Mouse (Mus musculus) CH12.LX (cell line): ENCODE data around the gene Nlrp10. TPM values are rescaled to one million over a fixed set of nuclear protein-coding genes. Genes with fewer than 3 reads are reported as not detected.

Experiments used
- DNase-seq: peaks from one replicate; pipeline ENCODE4 v3.0.0-alpha.2; 2013; ENCODE audit errors: extremely low read depth
- H3K27ac ChIP-seq: 2 replicates; pipeline ENCODE4 v1.5.1; 2012; ENCODE audit warnings: low read depth, mild to moderate bottlenecking, control low read depth, moderate library complexity; ENCODE audit not compliant: insufficient read depth
- H3K27me3 ChIP-seq: replicated peaks from 2 replicates; pipeline ENCODE3; 2012; ENCODE audit warnings: inconsistent platforms
- H3K36me3 ChIP-seq, 2 experiments: replicated peaks in 1 of 2; 2 replicates each; pipeline versions ENCODE3 to v1.6.1; 2012; ENCODE audit warnings: inconsistent platforms in 1 of 2, low read length in 1 of 2, mild to moderate bottlenecking in 1 of 2, mixed read lengths in 1 of 2, moderate library complexity in 1 of 2; ENCODE audit not compliant: control insufficient read depth in 1 of 2, insufficient read depth in 1 of 2
- H3K4me1 ChIP-seq, 2 experiments: 2 replicates each; pipeline ENCODE4 v1.6.1; 2012; ENCODE audit warnings: inconsistent platforms in 1 of 2, moderate library complexity in 1 of 2; ENCODE audit not compliant: insufficient read depth in 2 of 2, control insufficient read depth in 1 of 2
- H3K4me2 ChIP-seq: 2 replicates; pipeline ENCODE4 v1.6.1; 2012; ENCODE audit warnings: low read depth, mild to moderate bottlenecking, control low read depth; ENCODE audit not compliant: poor library complexity, insufficient read depth, severe bottlenecking
- H3K4me3 ChIP-seq, 3 experiments: fragments of 150-350 bp in 1 of 3; sonication (generic) in 1 of 3; replicated peaks in 1 of 3; 2 replicates each; pipeline versions ENCODE3 to v1.5.1; 2011 to 2012; ENCODE audit warnings: low read depth in 2 of 3, low read length in 2 of 3, mild to moderate bottlenecking in 2 of 3, moderate library complexity in 2 of 3, control low read depth in 1 of 3, improper control_type of control experiment in 1 of 3, inconsistent platforms in 1 of 3, mixed read lengths in 1 of 3; ENCODE audit not compliant: poor library complexity in 1 of 3
- H3K79me2 ChIP-seq: replicated peaks from 2 replicates; pipeline ENCODE4 v1.6.1; 2012; ENCODE audit warnings: mild to moderate bottlenecking, moderate library complexity; ENCODE audit not compliant: control insufficient read depth, poor library complexity, insufficient read depth, severe bottlenecking; ENCODE audit errors: extremely low read depth
- H3K9ac ChIP-seq: 2 replicates; pipeline ENCODE4 v1.6.1; 2012; ENCODE audit warnings: low read depth, mild to moderate bottlenecking, control low read depth, moderate library complexity; ENCODE audit not compliant: insufficient read depth
- H3K9me3 ChIP-seq: replicated peaks from 2 replicates; pipeline ENCODE3; 2012; ENCODE audit warnings: low read length, inconsistent platforms, mixed read lengths
- BHLHE40 ChIP-seq: IDR thresholded peaks from 2 replicates; pipeline ENCODE4 v1.6.1; 2011; ENCODE audit warnings: mild to moderate bottlenecking, low read depth, low read length, improper control_type of control experiment
- ETS1 ChIP-seq: conservative IDR thresholded peaks from 2 replicates; pipeline ENCODE4 v1.6.1; 2012; ENCODE audit warnings: low read depth, mild to moderate bottlenecking, inconsistent platforms, low read length, improper control_type of control experiment, moderate library complexity
- HCFC1 ChIP-seq: IDR thresholded peaks from 2 replicates; pipeline ENCODE4 v1.6.1; 2012; ENCODE audit warnings: low read depth, mild to moderate bottlenecking, inconsistent platforms, low read length, improper control_type of control experiment
- KAT2A ChIP-seq: IDR thresholded peaks from 2 replicates; pipeline ENCODE4 v1.6.1; 2012; ENCODE audit warnings: low read length, improper control_type of control experiment, inconsistent platforms; ENCODE audit not compliant: insufficient replicate concordance
- MAFK ChIP-seq: IDR thresholded peaks from 2 replicates; pipeline ENCODE4 v1.6.1; 2011; ENCODE audit warnings: low read length, improper control_type of control experiment; ENCODE audit not compliant: insufficient replicate concordance
- MAX ChIP-seq: IDR thresholded peaks from 2 replicates; pipeline ENCODE4 v1.6.1; 2011; ENCODE audit warnings: low read length, improper control_type of control experiment
- MAZ ChIP-seq: IDR thresholded peaks from 2 replicates; pipeline ENCODE4 v1.6.1; 2012; ENCODE audit warnings: low read depth, mild to moderate bottlenecking, inconsistent platforms, low read length, improper control_type of control experiment, moderate library complexity
- MXI1 ChIP-seq: IDR thresholded peaks from 2 replicates; pipeline ENCODE4 v1.6.1; 2011; ENCODE audit warnings: mild to moderate bottlenecking, low read depth, low read length, improper control_type of control experiment
- POLR2AphosphoS2 ChIP-seq: IDR thresholded peaks from 2 replicates; pipeline ENCODE4 v1.6.1; 2011; ENCODE audit warnings: low read depth, low read length, improper control_type of control experiment
- TBP ChIP-seq: conservative IDR thresholded peaks from 2 replicates; pipeline ENCODE4 v1.6.1; 2011; ENCODE audit warnings: low read depth, low read length, improper control_type of control experiment
- ZC3H11A ChIP-seq: IDR thresholded peaks from 2 replicates; pipeline ENCODE4 v1.6.1; 2012; ENCODE audit warnings: low read depth, mild to moderate bottlenecking, inconsistent platforms, low read length, improper control_type of control experiment
- ZKSCAN1 ChIP-seq: IDR thresholded peaks from 2 replicates; pipeline ENCODE4 v1.6.1; 2012; ENCODE audit warnings: low read depth, inconsistent platforms, low read length, improper control_type of control experiment, borderline replicate concordance
- ZMIZ1 ChIP-seq: IDR thresholded peaks from 2 replicates; pipeline ENCODE4 v1.6.1; 2012; ENCODE audit warnings: low read depth, mild to moderate bottlenecking, inconsistent platforms, low read length, improper control_type of control experiment
- dilution Hi-C: fragments of 300-500 bp; cut with MboI; formaldehyde crosslinking; loops from 2 replicates; pipeline ENCODE4 v1.14.3; 2020; ENCODE audit warnings: low sequenced_read_pairs; ENCODE audit not compliant: extremely low pct_unique_long_range_greater_than_20kb, extremely low pct_ligation_motif_present
- in situ Hi-C: fragments of 300-500 bp; cut with MboI; formaldehyde crosslinking; loops from 3 replicates; pipeline ENCODE4 v1.14.3; 2019; ENCODE audit warnings: low sequenced_read_pairs, low pct_ligation_motif_present, low pct_unique_long_range_greater_than_20kb, mixed read lengths
- polyA plus RNA-seq: library from polyadenylated mRNA; unstranded; fragments of >175 nt; gene quantifications from 2 replicates; pipeline ENCODE4 v1.2.1, GENCODE M21; 2012; ENCODE audit warnings: low read depth; ENCODE audit not compliant: insufficient read length
- total RNA-seq, 2 experiments: library from RNA; depleted of rRNA; stranded (reverse); fragments of 300-350 nt in 1 of 2; fragments of >200 nt in 1 of 2; gene quantifications; 2 replicates each; pipeline ENCODE4 v1.2.3; 2012 to 2014

Gene Nlrp10
- total and polyA plus RNA-seq, 3 experiments = 0.10 to 0.13 (median 0.12) TPM

- H3K27me3 ChIP-seq = no peaks in the 10 kb centered on the region
- peaks cover 7% of the 10 kb centered on the region for H3K9me3 ChIP-seq
- no peak overlapping the region for H3K9ac ChIP-seq
- dilution Hi-C loops (no loop called here), in situ Hi-C loops (no loop called here)
- DNase-seq = no peak
- no peak overlapping the region for H3K27ac ChIP-seq
- H3K36me3 ChIP-seq = peaks cover 6 to 22% of the 10 kb centered on the region in 2 experiments
- no peak overlapping the region for H3K4me2 ChIP-seq
- H3K4me1 ChIP-seq = peaks cover 0 to 12% of the 10 kb centered on the region in 2 experiments; a peak in 2 of 4 replicates
- H3K4me3 ChIP-seq = peak overlapping the region in 1 of 3 experiments; percentile 12
- H3K79me2 ChIP-seq = no peaks in the 10 kb centered on the region
- TF ChIP-seq BHLHE40 (no peak), ZMIZ1 (no peak), MAX (no peak), MAFK (no peak), KAT2A (no peak), POLR2AphosphoS2 (no peak), MAZ (no peak), MXI1 (no peak), ZKSCAN1 (no peak), HCFC1 (no peak), ZC3H11A (no peak)
These were observed 20.9 kb upstream of the Nlrp10 start for GRCm38 (mm10) chr7:108950762-108951331.

GRCm38 (mm10) chr7:108950312-108950761 lies 20.4 kb upstream of the Nlrp10 start, which contains the start of gene Tub:
TSS of gene Tub (plus strand) at chr7:108950338.
- in situ Hi-C loops = no loop called here
- H3K4me3 ChIP-seq = peak within 1 kb of the TSS in 1 of 3 experiments; percentile 12
- H3K79me2 ChIP-seq = no peaks in the 10 kb centered on the region
- peaks cover 11 to 27% of the 10 kb centered on the region in 2 experiments for H3K36me3 ChIP-seq
- H3K4me2 ChIP-seq = 0 out of 2 replicates have a peak within 1 kb of the TSS, but pooled peaks have one; percentile 22
- dilution Hi-C loops = no loop called here
- H3K4me1 ChIP-seq = peaks cover 0 to 12% of the 10 kb centered on the region in 2 experiments; a peak in 2 of 4 replicates
- no peaks in the 10 kb centered on the region for H3K27me3 ChIP-seq
- H3K27ac ChIP-seq = no peak within 1 kb of the TSS
- no peak within 1 kb of the TSS for H3K9ac ChIP-seq
- H3K9me3 ChIP-seq = peaks cover 7% of the 10 kb centered on the region
- DNase-seq = peak; percentile 49
- TF ChIP-seq TBP (no peak), MXI1 (peak; percentile 43; the same call in 1 of the 2 replicates), ETS1 (no peak)
